Mouse (Mus musculus) kidney, adult 2 months (tissue): ENCODE data around the gene Fgf2.

Experiments
- CTCF ChIP-seq: fragments of 200-500 bp; conservative IDR thresholded peaks from 2 replicates; pipeline ENCODE4 v1.5.1; 2011; ENCODE audit warnings: low read depth, mild to moderate bottlenecking, control low read depth, low read length, moderate library complexity, mixed read lengths; ENCODE audit not compliant: insufficient read depth, insufficient read length
- POLR2A ChIP-seq: fragments of 200-500 bp; IDR thresholded peaks from one replicate; pipeline ENCODE4 v1.6.1; 2011; ENCODE audit warnings: low read depth, low read length, control low read depth

DNA sequence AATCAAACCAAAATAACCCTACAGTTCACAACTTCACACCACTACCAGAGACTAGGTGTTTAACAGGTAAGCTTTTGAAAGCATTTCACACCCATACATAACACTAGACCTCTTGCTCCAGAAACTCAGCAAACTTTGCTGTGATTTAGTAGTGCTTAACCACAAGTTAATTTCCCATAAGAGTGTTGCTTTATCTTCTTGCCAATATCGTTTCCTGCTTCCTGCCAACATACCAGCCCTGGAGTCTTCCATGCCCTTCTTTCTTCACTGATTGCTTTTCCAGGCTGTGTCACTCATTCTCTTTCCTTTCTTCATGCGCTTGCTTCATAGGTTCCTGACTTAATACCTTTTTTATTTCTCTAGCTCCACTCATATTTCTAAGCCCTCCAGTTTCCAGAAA, 19.7 kb upstream of the Fgf2 start:
- no peak for TF ChIP-seq POLR2A
- no peak for TF ChIP-seq CTCF
